Mouse (Mus musculus) kidney, adult 10 weeks (tissue): ENCODE measurements around the gene Cenpj. TPM values are rescaled to one million over a fixed set of nuclear protein-coding genes. Genes with fewer than 3 reads are reported as not detected.

Experiments
- polyA plus RNA-seq: library from polyadenylated mRNA; stranded (reverse); fragments of 350-450 nt; fragmentation: Illumina TruSeq; extraction: RNeasy Lipid Tissue Mini Kit (QIAGEN cat#74804); gene quantifications from one replicate; pipeline ENCODE4 v1.2.3, GENCODE M21; 2014; ENCODE audit warnings: low read depth, low replicate concordance

Gene Cenpj
- 12.9 TPM for polyA plus RNA-seq

DNA sequence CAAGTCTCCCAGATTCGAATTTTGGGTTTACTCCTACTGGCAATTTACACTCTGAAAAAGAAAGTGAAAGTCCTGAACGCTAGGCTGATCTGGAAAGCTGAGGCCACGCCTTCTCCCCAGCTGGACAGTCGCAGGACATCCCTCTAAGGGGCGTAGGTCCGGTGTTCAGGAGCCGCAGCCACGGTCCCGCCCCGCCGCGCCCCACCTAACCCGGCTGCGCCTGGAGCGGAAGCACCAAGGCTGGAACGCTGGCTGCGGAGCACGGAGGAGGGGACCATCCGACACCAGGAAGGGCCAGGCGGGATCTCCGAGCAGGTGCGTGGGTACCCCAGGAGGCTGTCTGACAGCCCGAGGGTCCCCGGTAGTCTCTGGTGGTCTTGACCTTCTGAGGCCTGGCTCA is at the start of gene Cenpj, which contains the start of gene Parp4:
Cenpj (minus strand) TSS at position 10 of the 400 bp plus-strand sequence.
Parp4 (plus strand) TSS at position 204 of the 400 bp plus-strand sequence.

Other genes starting within 250 kb of the Cenpj start
- gene Atp12a, start 210.4 kb downstream of the Cenpj start, polyA plus RNA-seq, result 0.12 TPM
- 0.32 TPM for gene Rnf17, start 172.8 kb downstream of the Cenpj start, polyA plus RNA-seq
- 28.2 TPM for gene Parp4, start 194 bp upstream of the Cenpj start, polyA plus RNA-seq
- 56.6 TPM for gene Mphosph8, start 92.8 kb upstream of the Cenpj start, polyA plus RNA-seq
- gene Pspc1, start 202.9 kb upstream of the Cenpj start, polyA plus RNA-seq, result 37.6 TPM
- 121 TPM for gene Zmym5, start 236.3 kb upstream of the Cenpj start, polyA plus RNA-seq